Mouse (Mus musculus): ENCODE data around the gene Unc5b. TPM values are rescaled to one million over a fixed set of nuclear protein-coding genes. Genes with fewer than 3 reads are reported as not detected.

The Unc5b gene
- polyA plus RNA-seq, 1 experiment from 2014 or later = 2.4 TPM

DNA sequence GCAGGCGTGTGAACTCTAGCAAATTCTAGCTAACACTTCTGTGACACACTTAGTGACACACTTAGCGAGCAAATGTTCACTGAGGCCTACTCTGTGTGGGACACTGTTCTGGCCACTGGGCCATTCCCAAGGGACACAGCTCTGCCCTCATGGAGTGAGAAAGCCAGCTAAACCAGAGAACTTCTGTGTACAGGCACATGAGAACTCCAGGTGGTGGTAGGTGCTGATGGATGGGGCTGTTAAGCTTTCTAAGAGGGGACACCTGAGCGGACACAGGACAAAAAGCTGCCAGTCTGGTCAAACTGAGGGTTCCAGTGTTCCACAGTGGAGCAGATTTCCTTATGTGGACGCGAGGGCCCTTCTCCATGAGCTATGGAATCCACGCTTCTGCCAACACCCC is 13.5 kb downstream of the Unc5b start:
- H3K27me3 ChIP-seq (ENCODE audit: control insufficient read depth, insufficient read depth, low read length) = no peaks in the 10 kb centered on the region
- H3K27ac ChIP-seq (replicated peaks; ENCODE audit: low read depth, low read length) = no peak overlapping the region
- DNase-seq (no peak), ATAC-seq (ENCODE audit: low FRiP score, low TSS enrichment) (no peak)
- no peak overlapping the region for H3K4me3 ChIP-seq (replicated peaks; ENCODE audit: low read depth, low read length)
- H3K9ac ChIP-seq (replicated peaks; ENCODE audit: low read length) = no peak overlapping the region
- peaks cover 27% of the 10 kb centered on the region for H3K4me1 ChIP-seq (ENCODE audit: control insufficient read depth, insufficient read depth, low read length)
- no peaks in the 10 kb centered on the region for H3K9me3 ChIP-seq (ENCODE audit: control insufficient read depth, low read length)
- no peaks in the 10 kb centered on the region for H3K36me3 ChIP-seq (ENCODE audit: control insufficient read depth, insufficient read depth, low read length)
- H3K4me2 ChIP-seq (ENCODE audit: low read length) = no peak overlapping the region
- WGBS = 94% methylated on average over 6 of the region's 6 CpGs

DNA sequence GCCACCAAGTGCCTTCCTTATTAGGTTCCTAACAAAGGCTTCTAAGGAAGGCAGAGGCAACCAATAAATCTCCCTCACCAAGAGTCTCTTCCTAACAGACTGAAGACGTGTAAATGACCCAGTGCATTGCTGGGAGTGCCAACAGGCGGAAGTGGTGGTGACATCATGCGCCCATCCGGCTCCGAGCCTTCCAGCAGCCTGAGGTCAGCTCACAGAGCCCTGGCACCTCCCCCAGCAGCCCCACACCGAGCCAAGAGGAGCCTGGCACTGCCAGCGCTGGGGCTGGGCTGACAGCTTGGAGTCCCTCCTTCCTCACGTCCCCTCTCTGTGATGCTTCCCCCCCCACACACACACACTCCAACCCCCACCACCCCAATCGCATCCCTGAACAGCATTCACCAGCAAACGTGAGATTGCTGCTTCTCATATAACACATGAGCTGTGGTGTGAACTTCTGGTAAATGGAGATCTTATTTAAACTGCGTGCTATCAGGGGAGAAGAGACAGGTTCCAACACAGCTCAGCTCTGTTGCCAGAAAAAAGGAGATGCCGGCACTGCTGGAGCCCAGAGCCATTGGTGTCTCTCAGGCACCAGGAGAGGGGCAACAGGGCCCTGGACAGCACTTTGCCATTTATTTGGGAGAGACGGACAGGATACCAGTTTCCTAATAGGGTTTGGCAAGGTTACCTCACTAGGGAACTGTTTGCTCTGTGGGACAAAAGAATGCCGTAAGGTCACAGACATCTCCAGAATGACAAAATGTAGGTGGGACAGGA is 14.3 kb downstream of the Unc5b start:
- WGBS = 57% methylated on average over 14 of the region's 14 CpGs
- DNase-seq (no peak), ATAC-seq (ENCODE audit: low FRiP score, low TSS enrichment) (0 out of 2 replicates have a peak, but pooled peaks have one; percentile 35)
- Histone ChIP-seq H3K4me1 (ENCODE audit: control insufficient read depth, insufficient read depth, low read length) (peaks cover 27% of the 10 kb centered on the region), H3K27ac (replicated peaks; ENCODE audit: low read depth, low read length) (no peak overlapping the region), H3K4me3 (replicated peaks; ENCODE audit: low read depth, low read length) (no peak overlapping the region), H3K9me3 (ENCODE audit: control insufficient read depth, low read length) (no peaks in the 10 kb centered on the region), H3K27me3 (ENCODE audit: control insufficient read depth, insufficient read depth, low read length) (no peaks in the 10 kb centered on the region), H3K9ac (replicated peaks; ENCODE audit: low read length) (no peak overlapping the region), H3K4me2 (ENCODE audit: low read length) (no peak overlapping the region), H3K36me3 (ENCODE audit: control insufficient read depth, insufficient read depth, low read length) (no peaks in the 10 kb centered on the region)

DNA sequence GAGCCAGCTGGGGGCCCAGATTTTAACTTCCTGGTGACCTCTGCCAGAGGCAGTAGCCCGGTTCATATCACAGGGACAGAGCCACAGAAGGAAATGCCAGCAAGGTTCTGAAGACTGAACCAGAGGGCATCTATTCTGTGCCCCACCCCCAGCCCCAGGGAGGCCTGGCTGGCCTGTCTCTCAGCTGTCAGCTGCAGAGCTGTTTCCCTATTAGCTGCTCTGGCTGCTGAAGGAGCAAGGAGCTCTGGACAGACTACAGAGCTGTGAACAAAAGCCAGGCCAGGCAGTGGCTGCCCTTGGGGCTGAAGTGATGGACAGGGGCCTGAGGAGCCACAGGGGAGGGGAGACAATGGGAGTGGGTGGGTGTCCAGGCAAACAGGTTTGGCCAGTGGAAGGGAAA is 15.5 kb downstream of the Unc5b start:
- Histone ChIP-seq H3K9ac (replicated peaks; ENCODE audit: low read length) (no peak overlapping the region), H3K9me3 (ENCODE audit: control insufficient read depth, low read length) (no peaks in the 10 kb centered on the region), H3K27me3 (ENCODE audit: control insufficient read depth, insufficient read depth, low read length) (no peaks in the 10 kb centered on the region), H3K27ac (replicated peaks; ENCODE audit: low read depth, low read length) (peak overlapping the region; percentile 33; the same call in 1 of the 2 replicates), H3K4me2 (ENCODE audit: low read length) (no peak overlapping the region), H3K4me1 (ENCODE audit: control insufficient read depth, insufficient read depth, low read length) (peaks cover 27% of the 10 kb centered on the region), H3K4me3 (replicated peaks; ENCODE audit: low read depth, low read length) (no peak overlapping the region), H3K36me3 (ENCODE audit: control insufficient read depth, insufficient read depth, low read length) (no peaks in the 10 kb centered on the region)
- DNase-seq (peak; percentile 51), ATAC-seq (ENCODE audit: low FRiP score, low TSS enrichment) (no peak)
- 5% methylated on average over 1 of the region's 1 CpGs for WGBS

DNA sequence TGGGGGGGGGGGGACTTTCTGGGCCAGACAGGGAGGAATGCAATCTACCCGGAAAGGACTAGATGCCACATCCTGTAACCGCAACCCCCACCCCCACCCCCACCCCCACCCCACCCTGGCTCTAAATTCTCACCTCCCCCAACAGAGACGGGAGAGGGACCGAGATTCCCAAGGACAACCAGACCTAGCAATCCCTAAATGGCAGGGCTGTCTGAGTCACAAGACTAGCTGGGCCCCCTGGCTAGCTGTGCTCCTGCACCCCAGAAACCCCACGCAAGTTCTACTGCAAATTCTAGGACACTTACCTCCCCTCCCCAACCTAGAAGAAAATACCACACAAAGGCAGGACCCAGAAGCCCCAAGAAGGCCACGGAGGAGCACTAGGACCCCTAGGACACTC is 16.3 kb downstream of the Unc5b start:
- Histone ChIP-seq H3K9me3 (ENCODE audit: control insufficient read depth, low read length) (no peaks in the 10 kb centered on the region), H3K27me3 (ENCODE audit: control insufficient read depth, insufficient read depth, low read length) (no peaks in the 10 kb centered on the region), H3K4me1 (ENCODE audit: control insufficient read depth, insufficient read depth, low read length) (peaks cover 27% of the 10 kb centered on the region), H3K27ac (replicated peaks; ENCODE audit: low read depth, low read length) (no peak overlapping the region), H3K4me3 (replicated peaks; ENCODE audit: low read depth, low read length) (no peak overlapping the region), H3K36me3 (ENCODE audit: control insufficient read depth, insufficient read depth, low read length) (no peaks in the 10 kb centered on the region), H3K9ac (replicated peaks; ENCODE audit: low read length) (no peak overlapping the region; the same call in 1 of the 2 replicates), H3K4me2 (ENCODE audit: low read length) (no peak overlapping the region)
- 24% methylated on average over 6 of the region's 6 CpGs for WGBS
- DNase-seq (no peak), ATAC-seq (ENCODE audit: low FRiP score, low TSS enrichment) (no peak)

DNA sequence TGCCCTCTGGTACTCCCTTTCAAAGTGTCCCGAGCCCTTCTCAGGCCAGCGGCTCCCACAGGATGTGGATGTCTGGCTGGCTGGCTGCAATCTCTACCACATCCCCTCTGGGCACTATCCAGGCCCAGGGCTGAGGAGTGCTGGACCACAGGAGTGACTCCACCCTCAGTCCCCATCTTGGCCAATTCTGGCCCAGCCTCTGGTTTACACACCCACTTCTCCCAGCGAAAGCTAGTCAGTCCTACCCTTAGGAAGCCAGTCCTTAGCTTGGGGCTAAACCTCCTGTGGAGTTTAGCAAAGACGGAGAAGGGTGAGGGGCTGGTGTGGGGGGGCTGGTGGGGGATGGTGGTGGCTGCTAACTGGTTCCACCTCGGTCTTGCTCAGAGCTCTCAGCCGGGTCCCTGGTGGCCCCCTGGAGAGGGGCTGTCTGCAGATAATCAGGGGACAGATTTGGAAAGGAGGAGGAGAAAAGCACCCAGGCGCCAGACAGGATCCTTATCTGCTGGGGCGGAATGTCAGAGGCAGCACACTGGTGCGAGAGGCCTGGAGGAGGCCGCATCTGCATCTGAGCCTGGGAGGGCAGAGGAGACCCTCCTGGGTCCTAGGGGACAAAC is 16.8 kb downstream of the Unc5b start:
- Histone ChIP-seq H3K4me1 (ENCODE audit: control insufficient read depth, insufficient read depth, low read length) (peaks cover 27% of the 10 kb centered on the region), H3K36me3 (ENCODE audit: control insufficient read depth, insufficient read depth, low read length) (no peaks in the 10 kb centered on the region), H3K27ac (replicated peaks; ENCODE audit: low read depth, low read length) (no peak overlapping the region), H3K4me2 (ENCODE audit: low read length) (no peak overlapping the region), H3K27me3 (ENCODE audit: control insufficient read depth, insufficient read depth, low read length) (no peaks in the 10 kb centered on the region), H3K4me3 (replicated peaks; ENCODE audit: low read depth, low read length) (no peak overlapping the region), H3K9me3 (ENCODE audit: control insufficient read depth, low read length) (no peaks in the 10 kb centered on the region), H3K9ac (replicated peaks; ENCODE audit: low read length) (no peak overlapping the region; the same call in 1 of the 2 replicates)
- DNase-seq (no peak), ATAC-seq (ENCODE audit: low FRiP score, low TSS enrichment) (no peak)
- WGBS = 9% methylated on average over 10 of the region's 10 CpGs

DNA sequence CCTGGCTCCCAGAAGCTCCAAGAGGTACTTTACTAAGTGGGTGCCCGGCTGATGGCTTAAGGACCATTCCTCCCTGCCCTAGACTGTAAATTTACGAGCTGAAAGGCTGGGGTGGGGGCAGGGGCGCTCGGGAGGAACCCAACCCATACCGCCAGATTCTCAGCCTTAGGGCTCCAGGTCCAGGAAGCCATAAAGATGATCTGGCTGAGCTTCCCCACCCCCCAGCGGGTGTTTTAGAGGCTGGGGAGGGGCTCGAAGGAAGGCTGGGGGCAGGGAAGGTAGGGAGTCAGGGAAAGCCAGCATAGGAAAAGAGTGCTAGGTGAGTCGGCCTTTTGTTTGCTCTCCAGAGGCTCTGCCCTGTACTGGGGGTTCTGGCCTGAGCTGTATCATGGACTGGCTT is 17.8 kb downstream of the Unc5b start:
- H3K27me3 ChIP-seq (ENCODE audit: control insufficient read depth, insufficient read depth, low read length) = no peaks in the 10 kb centered on the region
- ATAC-seq (ENCODE audit: low FRiP score, low TSS enrichment) = no peak
- no peaks in the 10 kb centered on the region for H3K9me3 ChIP-seq (ENCODE audit: control insufficient read depth, low read length)
- no peak overlapping the region for H3K4me3 ChIP-seq (replicated peaks; ENCODE audit: low read depth, low read length)
- WGBS = 19% methylated on average over 8 of the region's 8 CpGs
- H3K9ac ChIP-seq (replicated peaks; ENCODE audit: low read length) = no peak overlapping the region
- no peak for DNase-seq
- H3K27ac ChIP-seq (replicated peaks; ENCODE audit: low read depth, low read length) = no peak overlapping the region
- no peak overlapping the region for H3K4me2 ChIP-seq (ENCODE audit: low read length)
- no peaks in the 10 kb centered on the region for H3K36me3 ChIP-seq (ENCODE audit: control insufficient read depth, insufficient read depth, low read length)
- H3K4me1 ChIP-seq (ENCODE audit: control insufficient read depth, insufficient read depth, low read length) = peaks cover 27% of the 10 kb centered on the region

DNA sequence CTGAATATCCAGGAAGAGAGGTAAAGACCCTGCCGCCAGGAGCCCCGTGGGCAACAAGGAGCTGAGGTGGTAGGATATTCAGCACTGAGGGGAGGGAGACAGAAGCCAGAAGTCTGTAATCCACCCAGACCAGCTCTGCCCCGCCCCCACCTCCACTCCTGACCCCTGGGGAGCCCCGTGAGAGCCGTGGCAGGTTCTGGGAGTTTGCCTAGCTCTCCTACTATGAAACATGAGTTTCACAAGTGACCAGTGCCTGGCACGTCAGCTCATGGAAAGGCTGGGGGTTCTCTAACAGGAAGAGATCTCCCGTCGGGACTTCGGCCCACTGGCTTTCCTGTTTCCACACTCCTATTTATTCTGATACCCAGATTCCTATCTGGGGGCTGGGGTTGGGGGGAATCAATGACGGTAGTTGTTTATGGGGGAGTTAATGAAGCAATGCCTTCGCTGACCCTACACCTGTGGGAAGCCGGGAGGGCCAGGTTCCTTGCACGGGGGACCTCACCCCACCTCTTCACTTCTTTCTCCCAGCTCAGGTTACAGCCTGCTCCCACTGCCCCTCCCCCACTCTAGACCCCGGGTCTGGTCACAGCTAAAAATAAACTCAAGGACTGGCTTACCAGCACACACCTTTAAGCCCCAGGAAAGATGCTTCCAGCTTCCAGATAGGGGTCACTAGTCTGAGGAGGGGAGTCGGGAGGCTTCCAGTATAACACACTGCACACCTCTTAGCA is 19.4 kb downstream of the Unc5b start:
- WGBS = 10% methylated on average over 15 of the region's 15 CpGs

DNA sequence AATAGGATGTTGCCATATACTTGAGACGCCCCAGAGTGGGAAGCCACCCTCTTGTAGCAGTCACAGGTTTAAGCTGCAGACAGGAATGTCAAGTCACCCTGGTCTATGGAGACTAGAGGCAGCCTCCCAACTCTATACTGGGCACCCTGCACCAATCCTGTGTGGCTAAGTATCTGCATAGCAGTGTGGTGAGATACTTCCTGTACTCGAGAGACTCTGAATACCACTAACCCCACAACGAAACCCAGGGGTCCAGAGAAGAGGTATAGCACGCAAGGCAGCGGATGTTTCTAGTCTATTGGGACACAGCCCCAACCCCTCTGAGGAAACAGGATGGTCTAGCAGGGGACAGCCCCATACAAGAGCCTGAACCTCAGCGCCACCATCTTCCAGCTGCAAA is 22.9 kb downstream of the Unc5b start:
- DNase-seq = no peak
- no peak overlapping the region for H3K4me2 ChIP-seq (ENCODE audit: low read length)

More for the DNA sequence above, 19.4 kb downstream of the Unc5b start:
- no peak overlapping the region for H3K9ac ChIP-seq (replicated peaks; ENCODE audit: low read length)
- no peak overlapping the region for H3K27ac ChIP-seq (replicated peaks; ENCODE audit: low read depth, low read length)
- H3K27me3 ChIP-seq (ENCODE audit: control insufficient read depth, insufficient read depth, low read length) = no peaks in the 10 kb centered on the region
- no peaks in the 10 kb centered on the region for H3K9me3 ChIP-seq (ENCODE audit: control insufficient read depth, low read length)
- H3K4me1 ChIP-seq (ENCODE audit: control insufficient read depth, insufficient read depth, low read length) = peaks cover 38% of the 10 kb centered on the region
- no peak overlapping the region for H3K4me3 ChIP-seq (replicated peaks; ENCODE audit: low read depth, low read length)
- ATAC-seq (ENCODE audit: low FRiP score, low TSS enrichment) (no peak), DNase-seq (no peak)
- no peak overlapping the region for H3K4me2 ChIP-seq (ENCODE audit: low read length)
- H3K36me3 ChIP-seq (ENCODE audit: control insufficient read depth, insufficient read depth, low read length) = no peaks in the 10 kb centered on the region

More for the DNA sequence above, 22.9 kb downstream of the Unc5b start:
- Histone ChIP-seq H3K27me3 (ENCODE audit: control insufficient read depth, insufficient read depth, low read length) (no peaks in the 10 kb centered on the region), H3K4me1 (ENCODE audit: control insufficient read depth, insufficient read depth, low read length) (peaks cover 12% of the 10 kb centered on the region), H3K27ac (replicated peaks; ENCODE audit: low read depth, low read length) (peak overlapping the region; percentile 3; the same call in 1 of the 2 replicates), H3K9me3 (ENCODE audit: control insufficient read depth, low read length) (no peaks in the 10 kb centered on the region), H3K4me3 (replicated peaks; ENCODE audit: low read depth, low read length) (no peak overlapping the region), H3K9ac (replicated peaks; ENCODE audit: low read length) (no peak overlapping the region), H3K36me3 (ENCODE audit: control insufficient read depth, insufficient read depth, low read length) (no peaks in the 10 kb centered on the region)
- no peak for ATAC-seq (ENCODE audit: low FRiP score, low TSS enrichment)
- 85% methylated on average over 6 of the region's 6 CpGs for WGBS

Data from midbrain, embryonic 14.5 days (tissue).